Mouse (Mus musculus) intestine, embryonic 15.5 days (tissue): ENCODE measurements at regions not wholly inside any gene's neighbourhood (a gene's known extent, or its start where the extent isn't known, plus 50 kb on each side); places are given as distances from the start of the nearest gene placed in this dataset.

ENCODE experiments used
- ATAC-seq: fragments of 200-750 bp; cut with Nextera tagmentation; 2 replicates; pipeline ENCODE4 v1.8.0; 2017; ENCODE audit warnings: moderate TSS enrichment, moderate library complexity
- H3K27ac ChIP-seq: fragments of 300-500 bp; sonication (generic); 2 replicates; pipeline ENCODE4 v1.5.1; 2015; ENCODE audit warnings: mild to moderate bottlenecking, inconsistent platforms
- H3K27me3 ChIP-seq: fragments of 300-500 bp; sonication (generic); replicated peaks from 2 replicates; pipeline ENCODE4 v1.6.1; 2015; ENCODE audit warnings: inconsistent platforms
- H3K36me3 ChIP-seq: fragments of 300-500 bp; sonication (generic); 2 replicates; pipeline ENCODE4 v1.6.1; 2015; ENCODE audit warnings: inconsistent platforms
- H3K4me1 ChIP-seq: fragments of 300-500 bp; sonication (generic); replicated peaks from 2 replicates; pipeline ENCODE4 v1.6.1; 2015; ENCODE audit warnings: inconsistent platforms
- H3K4me2 ChIP-seq: fragments of 300-500 bp; sonication (generic); replicated peaks from 2 replicates; pipeline ENCODE4 v1.6.1; 2015; ENCODE audit warnings: mild to moderate bottlenecking, inconsistent platforms
- H3K4me3 ChIP-seq: fragments of 300-500 bp; sonication (generic); replicated peaks from 2 replicates; pipeline ENCODE4 v1.5.1; 2015; ENCODE audit warnings: inconsistent platforms
- H3K9ac ChIP-seq: fragments of 300-500 bp; sonication (generic); 2 replicates; pipeline ENCODE4 v1.6.1; 2015; ENCODE audit warnings: inconsistent platforms
- H3K9me3 ChIP-seq: fragments of 300-500 bp; sonication (generic); 2 replicates; pipeline ENCODE4 v1.6.1; 2016; ENCODE audit warnings: inconsistent platforms
- WGBS: fragments of 180-500 bp; shearing (Covaris S2); methylation state at CpG from one replicate; pipeline ENCODE4 v1.1.7; 2015; 5-methylcytosine and 5-hydroxymethylcytosine counted together

- Histone ChIP-seq H3K9me3 (no peaks in the 10 kb centered on the region; the same call in 1 of the 2 replicates), H3K27ac (no peak overlapping the region), H3K4me1 (no peaks in the 10 kb centered on the region), H3K9ac (no peak overlapping the region), H3K4me2 (no peak overlapping the region), H3K27me3 (no peaks in the 10 kb centered on the region), H3K36me3 (no peaks in the 10 kb centered on the region), H3K4me3 (no peak overlapping the region)
- 84% methylated on average over 5 of the region's 5 CpGs for WGBS
- ATAC-seq, result 0 out of 2 replicates have a peak, but pooled peaks have one; percentile 39
Measured at GRCm38 (mm10) chr17:45850174-45850573, 116.5 kb upstream of the 1600014C23Rik start.

- Histone ChIP-seq H3K4me2 (no peak overlapping the region), H3K36me3 (no peaks in the 10 kb centered on the region), H3K4me3 (no peak overlapping the region), H3K9ac (no peak overlapping the region), H3K27ac (no peak overlapping the region), H3K27me3 (no peaks in the 10 kb centered on the region), H3K4me1 (no peaks in the 10 kb centered on the region), H3K9me3 (no peaks in the 10 kb centered on the region; the same call in 1 of the 2 replicates)
- ATAC-seq, result peak; percentile 51; the same call in 1 of the 2 replicates
- 21% methylated on average over 8 of the region's 8 CpGs for WGBS
Measured at GRCm38 (mm10) chr17:45848605-45849004, 115.0 kb upstream of the 1600014C23Rik start.

- Histone ChIP-seq H3K4me3 (no peak overlapping the region), H3K36me3 (no peaks in the 10 kb centered on the region), H3K9me3 (no peaks in the 10 kb centered on the region; the same call in 1 of the 2 replicates), H3K4me1 (no peaks in the 10 kb centered on the region), H3K4me2 (no peak overlapping the region), H3K9ac (no peak overlapping the region), H3K27me3 (no peaks in the 10 kb centered on the region), H3K27ac (no peak overlapping the region)
- WGBS, result 92% methylated on average over 14 of the region's 14 CpGs
- peak; percentile 23; the same call in 1 of the 2 replicates for ATAC-seq
Measured at GRCm38 (mm10) chr17:45847701-45848378, 114.2 kb upstream of the 1600014C23Rik start.

GRCm38 (mm10) chr17:45845832-45846231 lies 112.2 kb upstream of the 1600014C23Rik start:
- WGBS, result 91% methylated on average over 5 of the region's 5 CpGs
- no peak for ATAC-seq
- no peaks in the 10 kb centered on the region for H3K4me1 ChIP-seq

GRCm38 (mm10) chr17:45836731-45837130 lies 103.1 kb upstream of the 1600014C23Rik start:
- H3K4me2 ChIP-seq, result no peak overlapping the region
- peaks cover 15% of the 10 kb centered on the region for H3K4me1 ChIP-seq
- no peaks in the 10 kb centered on the region for H3K9me3 ChIP-seq
- H3K36me3 ChIP-seq, result no peaks in the 10 kb centered on the region
- no peak overlapping the region for H3K9ac ChIP-seq
- H3K27ac ChIP-seq, result 0 out of 2 replicates have a peak overlapping the region, but pooled peaks have one; percentile 6
- 44% methylated on average over 7 of the region's 7 CpGs for WGBS
- H3K4me3 ChIP-seq, result no peak overlapping the region
- no peaks in the 10 kb centered on the region for H3K27me3 ChIP-seq
- ATAC-seq, result peak; percentile 34; the same call in 1 of the 2 replicates

More at GRCm38 (mm10) chr17:45845832-45846231, 112.2 kb upstream of the 1600014C23Rik start:
- H3K36me3 ChIP-seq, result no peaks in the 10 kb centered on the region
- H3K4me2 ChIP-seq, result no peak overlapping the region
- no peak overlapping the region for H3K4me3 ChIP-seq
- no peaks in the 10 kb centered on the region; the same call in 1 of the 2 replicates for H3K9me3 ChIP-seq
- no peak overlapping the region for H3K27ac ChIP-seq
- no peaks in the 10 kb centered on the region for H3K27me3 ChIP-seq
- H3K9ac ChIP-seq, result no peak overlapping the region

GRCm38 (mm10) chr17:45836253-45836652 lies 102.6 kb upstream of the 1600014C23Rik start:
- Histone ChIP-seq H3K9ac (no peak overlapping the region), H3K9me3 (no peaks in the 10 kb centered on the region), H3K4me3 (no peak overlapping the region), H3K4me2 (no peak overlapping the region), H3K4me1 (peaks cover 15% of the 10 kb centered on the region), H3K27ac (0 out of 2 replicates have a peak overlapping the region, but pooled peaks have one; percentile 6), H3K36me3 (no peaks in the 10 kb centered on the region), H3K27me3 (no peaks in the 10 kb centered on the region)
- WGBS, result 48% methylated on average over 7 of the region's 7 CpGs
- ATAC-seq, result peak; percentile 62

GRCm38 (mm10) chr17:45834518-45835071 lies 101.0 kb upstream of the 1600014C23Rik start:
- Histone ChIP-seq H3K27ac (no peak overlapping the region), H3K4me1 (peaks cover 15% of the 10 kb centered on the region), H3K4me3 (no peak overlapping the region), H3K4me2 (no peak overlapping the region), H3K27me3 (no peaks in the 10 kb centered on the region), H3K36me3 (no peaks in the 10 kb centered on the region), H3K9me3 (peaks cover 6% of the 10 kb centered on the region), H3K9ac (no peak overlapping the region)
- ATAC-seq, result no peak
- 75% methylated on average over 10 of the region's 10 CpGs for WGBS

- no peaks in the 10 kb centered on the region for H3K27me3 ChIP-seq
Measured at GRCm38 (mm10) chr17:45830324-45830723, 96.7 kb upstream of the 1600014C23Rik start.

GRCm38 (mm10) chr17:45829571-45829970 lies 95.9 kb upstream of the 1600014C23Rik start:
- 65% methylated on average over 9 of the region's 9 CpGs for WGBS

More at GRCm38 (mm10) chr17:45830324-45830723, 96.7 kb upstream of the 1600014C23Rik start:
- ATAC-seq, result no peak
- Histone ChIP-seq H3K9ac (no peak overlapping the region), H3K4me1 (peaks cover 12% of the 10 kb centered on the region), H3K9me3 (peaks cover 6% of the 10 kb centered on the region), H3K4me2 (no peak overlapping the region), H3K27ac (no peak overlapping the region), H3K4me3 (no peak overlapping the region), H3K36me3 (no peaks in the 10 kb centered on the region)
- WGBS, result 85% methylated on average over 5 of the region's 5 CpGs

GRCm38 (mm10) chr17:45828843-45829242 lies 95.2 kb upstream of the 1600014C23Rik start:
- Histone ChIP-seq H3K4me2 (no peak overlapping the region), H3K36me3 (no peaks in the 10 kb centered on the region), H3K27me3 (no peaks in the 10 kb centered on the region), H3K27ac (0 out of 2 replicates have a peak overlapping the region, but pooled peaks have one; percentile 17), H3K9me3 (peaks cover 6% of the 10 kb centered on the region), H3K9ac (no peak overlapping the region), H3K4me3 (no peak overlapping the region), H3K4me1 (peaks cover 14% of the 10 kb centered on the region)
- 0 out of 2 replicates have a peak, but pooled peaks have one; percentile 21 for ATAC-seq
- WGBS, result 57% methylated on average over 11 of the region's 11 CpGs

More at GRCm38 (mm10) chr17:45829571-45829970, 95.9 kb upstream of the 1600014C23Rik start:
- Histone ChIP-seq H3K4me3 (no peak overlapping the region), H3K4me1 (peaks cover 14% of the 10 kb centered on the region), H3K36me3 (no peaks in the 10 kb centered on the region), H3K9ac (no peak overlapping the region), H3K27me3 (no peaks in the 10 kb centered on the region), H3K4me2 (no peak overlapping the region), H3K9me3 (peaks cover 6% of the 10 kb centered on the region), H3K27ac (no peak overlapping the region)
- ATAC-seq, result no peak; the same call in 1 of the 2 replicates

- no peak for ATAC-seq
- Histone ChIP-seq H3K9ac (no peak overlapping the region), H3K4me2 (no peak overlapping the region), H3K4me3 (no peak overlapping the region), H3K36me3 (no peaks in the 10 kb centered on the region), H3K9me3 (peaks cover 6% of the 10 kb centered on the region), H3K27ac (no peak overlapping the region), H3K4me1 (peaks cover 14% of the 10 kb centered on the region), H3K27me3 (no peaks in the 10 kb centered on the region)
- WGBS, result 81% methylated on average over 9 of the region's 9 CpGs
Measured at GRCm38 (mm10) chr17:45828284-45828824, 94.7 kb upstream of the 1600014C23Rik start.

GRCm38 (mm10) chr17:45824977-45825376 lies 91.3 kb upstream of the 1600014C23Rik start:
- Histone ChIP-seq H3K4me1 (peaks cover 14% of the 10 kb centered on the region), H3K27me3 (no peaks in the 10 kb centered on the region), H3K9me3 (no peaks in the 10 kb centered on the region), H3K4me3 (no peak overlapping the region), H3K27ac (no peak overlapping the region), H3K4me2 (no peak overlapping the region), H3K9ac (no peak overlapping the region), H3K36me3 (no peaks in the 10 kb centered on the region)
- peak; percentile 48 for ATAC-seq
- WGBS, result 53% methylated on average over 8 of the region's 8 CpGs
